Mouse (Mus musculus): Measurements from ENCODE around the gene Flnb. TPM values are rescaled to one million over a fixed set of nuclear protein-coding genes. Genes with fewer than 3 reads are reported as not detected.

Gene Flnb
- total and polyA plus RNA-seq, 3 experiments: 29.5 to 74.0 (median 61.6) TPM

DNA sequence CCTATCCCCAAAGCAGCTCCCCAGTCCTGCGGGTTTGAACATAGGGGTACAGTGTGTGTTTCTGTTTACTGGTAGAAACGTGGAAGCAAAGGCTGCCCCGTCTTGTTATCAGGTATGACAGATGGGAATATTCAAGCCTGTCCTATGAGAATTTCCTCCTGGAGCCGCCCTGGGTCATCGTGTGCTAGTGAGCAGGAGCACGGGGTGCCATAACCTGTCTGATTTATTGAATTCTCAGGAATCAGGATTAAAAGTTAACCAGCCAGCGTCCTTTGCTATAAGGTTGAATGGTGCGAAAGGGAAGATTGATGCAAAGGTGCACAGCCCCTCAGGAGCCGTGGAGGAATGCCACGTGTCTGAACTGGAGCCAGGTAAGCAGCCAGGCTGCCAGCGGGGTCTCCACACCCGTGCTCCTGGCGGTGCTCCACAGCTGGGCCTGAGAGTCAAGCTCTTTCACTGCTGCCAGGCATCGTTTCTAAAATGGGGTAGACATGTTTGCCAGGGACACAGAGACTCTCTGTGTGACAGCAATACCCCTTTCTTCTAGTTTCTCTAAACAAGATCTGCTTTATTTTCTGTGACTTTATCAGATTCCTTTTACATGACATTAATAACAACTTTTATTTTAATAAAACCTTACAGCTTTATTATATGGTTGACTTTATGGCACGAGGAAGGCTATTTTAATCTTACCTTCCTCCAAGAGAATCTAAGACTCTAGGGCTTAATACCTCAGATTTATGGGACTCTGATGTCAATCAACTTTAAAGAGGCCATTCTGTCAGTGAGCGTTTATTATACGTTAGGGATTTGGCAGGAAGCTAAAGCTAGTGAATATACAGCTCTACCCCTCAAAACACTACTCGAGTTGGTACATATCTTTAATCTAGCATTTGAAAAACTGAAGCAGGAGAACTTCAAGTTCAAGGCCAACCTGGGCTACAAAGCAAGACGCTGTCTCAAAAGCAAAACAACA is 121.3 kb downstream of the Flnb start:
- Histone ChIP-seq H3K4me3 (replicated peaks in 1 of 3; ENCODE audit: low read depth in 2 of 3, low read length in 2 of 3, poor library complexity in 1 of 3) (no peak overlapping the region), H3K27ac (ENCODE audit: insufficient read depth, low read depth) (no peak overlapping the region), H3K4me1 (ENCODE audit: control insufficient read depth in 1 of 2, insufficient read depth in 2 of 2) (peaks cover 0 to 12% of the 10 kb centered on the region in 2 experiments; a peak in 2 of 4 replicates), H3K36me3 (replicated peaks in 1 of 2; ENCODE audit: control insufficient read depth in 1 of 2, insufficient read depth in 1 of 2, low read length in 1 of 2) (peaks cover 63 to 99% of the 10 kb centered on the region in 2 experiments), H3K27me3 (replicated peaks) (no peaks in the 10 kb centered on the region), H3K4me2 (ENCODE audit: insufficient read depth, low read depth, poor library complexity, severe bottlenecking) (no peak overlapping the region), H3K79me2 (replicated peaks; ENCODE audit: control insufficient read depth, extremely low read depth, insufficient read depth, poor library complexity, severe bottlenecking) (no peaks in the 10 kb centered on the region), H3K9me3 (replicated peaks; ENCODE audit: low read length) (no peaks in the 10 kb centered on the region), H3K9ac (ENCODE audit: insufficient read depth, low read depth) (no peak overlapping the region)
- no peak for DNase-seq (ENCODE audit: extremely low read depth)
- in situ Hi-C loops (cut with MboI; ENCODE audit: low pct_ligation_motif_present, low pct_unique_long_range_greater_than_20kb, low sequenced_read_pairs) (loop anchor here (10.0 kb wide), 1 partner anchor 124 kb away; the partner anchor contains the start of gene Flnb), dilution Hi-C loops (cut with MboI; ENCODE audit: extremely low pct_ligation_motif_present, extremely low pct_unique_long_range_greater_than_20kb, low sequenced_read_pairs) (no loop called here)
- TF ChIP-seq ELF1 (IDR thresholded peaks at IDR 0.05; ENCODE audit: low read depth, low read length): no peak
- no peak for TF ChIP-seq TCF12 (IDR thresholded peaks at IDR 0.05; ENCODE audit: low read depth, low read length)
- no peak for TF ChIP-seq CTCF (conservative IDR thresholded peaks at IDR 0.05 in 1 of 2, IDR thresholded peaks at IDR 0.05 in 1 of 2; ENCODE audit: low read depth in 2 of 2, low read length in 2 of 2)
- no peak for TF ChIP-seq ETS1 (conservative IDR thresholded peaks at IDR 0.05; ENCODE audit: low read depth, low read length)
- no peak for TF ChIP-seq USF1 (IDR thresholded peaks at IDR 0.05; ENCODE audit: low read depth, low read length)
- TF ChIP-seq USF2 (conservative IDR thresholded peaks at IDR 0.05; ENCODE audit: low read depth, low read length): no peak

DNA sequence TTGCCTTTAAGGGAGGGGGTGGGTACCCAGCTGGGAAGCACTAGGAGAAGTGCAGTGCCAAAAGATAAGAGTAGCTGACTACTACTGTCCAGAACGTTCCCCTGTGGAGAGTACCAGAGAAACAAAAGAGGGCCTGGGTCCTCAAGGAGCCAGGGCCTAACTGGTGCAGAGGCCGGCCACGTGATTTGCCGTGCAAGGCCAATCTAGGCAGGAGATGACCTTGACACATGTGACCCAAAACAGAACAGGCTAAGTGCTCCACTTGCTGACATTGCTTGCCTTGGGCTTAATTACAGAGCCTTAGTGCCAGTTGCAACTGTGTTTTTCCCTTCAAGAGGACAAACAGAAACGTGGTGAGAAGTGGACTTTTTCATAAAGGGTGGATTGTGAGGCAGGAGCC is 123.7 kb downstream of the Flnb start:
- DNase-seq (ENCODE audit: extremely low read depth): no peak
- Histone ChIP-seq H3K9ac (ENCODE audit: insufficient read depth, low read depth) (no peak overlapping the region), H3K36me3 (replicated peaks in 1 of 2; ENCODE audit: control insufficient read depth in 1 of 2, insufficient read depth in 1 of 2, low read length in 1 of 2) (peaks cover 65 to 99% of the 10 kb centered on the region in 2 experiments), H3K79me2 (replicated peaks; ENCODE audit: control insufficient read depth, extremely low read depth, insufficient read depth, poor library complexity, severe bottlenecking) (no peaks in the 10 kb centered on the region), H3K4me3 (replicated peaks in 1 of 3; ENCODE audit: low read depth in 2 of 3, low read length in 2 of 3, poor library complexity in 1 of 3) (no peak overlapping the region), H3K27me3 (replicated peaks) (no peaks in the 10 kb centered on the region), H3K4me2 (ENCODE audit: insufficient read depth, low read depth, poor library complexity, severe bottlenecking) (no peak overlapping the region), H3K4me1 (ENCODE audit: control insufficient read depth in 1 of 2, insufficient read depth in 2 of 2) (peaks cover 0 to 18% of the 10 kb centered on the region in 2 experiments; a peak in 2 of 4 replicates), H3K27ac (ENCODE audit: insufficient read depth, low read depth) (no peak overlapping the region), H3K9me3 (replicated peaks; ENCODE audit: low read length) (no peaks in the 10 kb centered on the region)
- dilution Hi-C loops (cut with MboI; ENCODE audit: extremely low pct_ligation_motif_present, extremely low pct_unique_long_range_greater_than_20kb, low sequenced_read_pairs): no loop called here
- in situ Hi-C loops (cut with MboI; ENCODE audit: low pct_ligation_motif_present, low pct_unique_long_range_greater_than_20kb, low sequenced_read_pairs): no loop called here
- TF ChIP-seq ELF1 (IDR thresholded peaks at IDR 0.05; ENCODE audit: low read depth, low read length) (no peak), E2F4 (IDR thresholded peaks at IDR 0.05; ENCODE audit: insufficient replicate concordance, low read depth, low read length) (no peak), USF2 (conservative IDR thresholded peaks at IDR 0.05; ENCODE audit: low read depth, low read length) (no peak), NELFE (IDR thresholded peaks at IDR 0.05; ENCODE audit: low read depth, low read length) (no peak), JUND (conservative IDR thresholded peaks at IDR 0.05; ENCODE audit: low read depth, low read length) (no peak)
